In the genomic region with DNA sequence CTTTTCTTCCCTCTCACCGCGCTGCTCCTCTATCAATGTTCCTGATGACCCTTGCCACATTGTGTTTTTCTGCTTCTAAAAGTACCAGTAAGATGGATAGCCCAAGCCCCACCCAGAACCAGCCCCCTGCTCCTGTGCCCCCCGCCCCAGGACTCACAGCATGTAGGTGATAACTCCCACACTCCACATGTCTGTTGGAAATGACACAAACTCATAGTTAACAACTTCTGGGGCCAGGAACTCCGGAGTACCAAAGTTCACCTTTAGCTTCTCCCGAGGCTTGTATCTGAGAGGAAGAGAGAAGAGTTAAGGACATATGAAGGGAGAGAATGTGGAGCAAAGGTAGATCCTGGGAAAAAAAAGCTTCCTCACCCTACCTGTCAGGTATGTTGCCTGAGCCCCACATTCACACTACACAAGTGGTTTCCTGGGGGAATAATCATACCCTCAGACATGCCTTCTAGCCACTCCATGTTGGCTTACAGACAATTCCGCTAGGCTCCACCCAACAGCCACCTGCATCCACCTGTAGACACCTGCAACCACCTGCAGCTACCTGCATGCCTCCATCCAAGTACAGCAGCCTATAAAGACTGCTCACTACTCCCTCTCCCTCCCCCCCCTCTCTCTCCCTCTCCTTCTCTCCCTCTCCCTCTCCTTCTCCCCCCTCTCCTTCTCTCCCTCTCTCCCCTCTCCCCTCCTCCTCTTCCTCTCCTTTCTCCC, we compare ENCODE assay signal across 16 mouse cellular contexts.
"Had no signal": no experiment of that assay in that cellular context is flagged by ENCODE, and none has a peak within 500 bp of the region (broad histone marks: within the 10 kb centered on the region; RNA-seq: fewer than 3 reads in every experiment).

No protein-coding gene starts in this region.

- H3K9ac ChIP-seq: kidney, embryonic 15.5 days; limb, embryonic 15.5 days; lung, embryonic 14.5 days; neural tube, embryonic 15.5 days had no signal

- H3K9me3 ChIP-seq: kidney, embryonic 15.5 days; limb, embryonic 15.5 days; midbrain, embryonic 10.5 days; neural tube, embryonic 15.5 days had no signal

- H3K4me3 ChIP-seq: kidney, embryonic 15.5 days; left cerebral cortex, adult 2 months; limb, embryonic 15.5 days; midbrain, embryonic 10.5 days; myocyte; neural tube, embryonic 15.5 days had no signal

- H3K36me3 ChIP-seq: kidney, embryonic 15.5 days; limb, embryonic 15.5 days; midbrain, embryonic 10.5 days; neural tube, embryonic 15.5 days had no signal

- H3K27ac ChIP-seq: left cerebral cortex, adult 2 months; limb, embryonic 15.5 days; midbrain, embryonic 10.5 days; neural tube, embryonic 15.5 days; stomach, postnatal 0 days had no signal

- H3K4me2 ChIP-seq: kidney, embryonic 15.5 days; limb, embryonic 15.5 days; lung, embryonic 14.5 days; neural tube, embryonic 15.5 days had no signal

- H3K27me3 ChIP-seq: kidney, embryonic 15.5 days; limb, embryonic 15.5 days; neural tube, embryonic 15.5 days had no signal

- DNase-seq: kidney, adult 2 months; kidney, postnatal 25 days; lung, embryonic 14.5 days; lung, postnatal 10 days; lung, postnatal 4 days; midbrain, embryonic 14.5 days; right cerebral cortex, adult 18-20 months; thymus, adult 18-20 months; thymus, postnatal 14 days had no signal

- H3K4me1 ChIP-seq: limb, embryonic 15.5 days had no signal
